Mouse (Mus musculus): Measurements from ENCODE around the gene Prss35. TPM values are rescaled to one million over a fixed set of nuclear protein-coding genes. Genes with fewer than 3 reads are reported as not detected.

Gene Prss35
- total RNA-seq (2022) = 100 to 1,000 TPM; 111 to 703 (median 400) TPM

DNA sequence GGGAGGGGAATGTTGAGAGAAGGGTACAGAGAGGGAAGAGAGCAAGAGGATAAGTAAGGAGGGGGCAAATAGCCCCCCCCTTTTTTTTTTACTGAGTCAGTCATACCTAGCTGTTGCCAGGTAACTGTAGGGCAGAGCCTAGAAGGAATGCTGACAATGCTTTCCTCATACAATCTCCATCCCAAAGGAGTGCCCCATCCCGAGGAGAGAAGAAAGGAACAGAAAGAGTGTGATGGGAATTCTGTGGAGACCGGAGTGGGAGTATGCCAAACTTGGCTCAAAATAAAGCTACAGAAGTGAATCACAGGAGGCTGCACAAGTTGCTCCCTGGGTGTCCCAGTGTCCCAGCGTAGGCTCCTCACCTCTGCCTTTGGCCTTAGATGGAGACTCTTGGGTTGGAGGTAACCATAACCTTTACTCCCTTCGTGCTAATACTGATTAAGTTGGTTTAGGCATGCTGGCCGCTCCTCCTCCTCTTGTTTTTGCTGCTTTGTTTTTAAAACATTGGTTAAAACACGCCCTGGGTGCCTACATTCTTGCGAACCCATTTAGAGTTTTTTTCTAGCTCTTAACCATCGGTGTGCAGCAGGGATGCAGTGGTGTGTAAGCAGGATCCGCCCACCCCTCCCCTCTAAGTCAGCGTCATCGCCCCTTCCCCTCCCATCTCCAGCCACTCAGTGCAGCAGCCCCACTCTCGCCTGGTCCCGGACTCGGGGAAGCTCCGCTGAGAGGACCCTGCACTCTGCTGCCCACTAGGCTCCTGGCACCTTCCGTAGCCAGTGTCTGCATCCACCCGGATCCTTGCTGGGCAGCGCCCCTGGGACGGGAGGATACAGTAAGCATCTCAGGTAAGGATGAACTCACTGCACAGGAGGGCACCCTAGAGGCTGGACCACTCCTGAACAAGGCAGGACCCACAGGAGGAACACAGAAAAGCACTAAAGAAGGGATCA lies at the start of gene Prss35:
Gene Prss35, plus strand, starts transcription at position 691 of the 953 bp plus-strand sequence.
- DNase-seq = peak; percentile 35

GRCm38 (mm10) chr9:86693935-86694334 lies 49.5 kb upstream of the Prss35 start:
- DNase-seq = no peak

GRCm38 (mm10) chr9:86694644-86695043 lies 48.8 kb upstream of the Prss35 start:
- no peak for DNase-seq

GRCm38 (mm10) chr9:86695199-86695817 lies 48.1 kb upstream of the Prss35 start:
- DNase-seq = peak; percentile 39

- peak; percentile 61 for DNase-seq
Observed at GRCm38 (mm10) chr9:86695818-86696261, 47.6 kb upstream of the Prss35 start, which contains the start of gene Me1. Gene Me1, minus strand, starts transcription at chr9:86695953.

GRCm38 (mm10) chr9:86701264-86701663 lies 42.2 kb upstream of the Prss35 start:
- no peak for DNase-seq

- no peak for DNase-seq
Observed at GRCm38 (mm10) chr9:86701844-86702243, 41.6 kb upstream of the Prss35 start.

- DNase-seq = no peak
Observed at GRCm38 (mm10) chr9:86707431-86707830, 36.0 kb upstream of the Prss35 start.

GRCm38 (mm10) chr9:86708921-86709320 lies 34.5 kb upstream of the Prss35 start:
- DNase-seq = peak; percentile 44

DNA sequence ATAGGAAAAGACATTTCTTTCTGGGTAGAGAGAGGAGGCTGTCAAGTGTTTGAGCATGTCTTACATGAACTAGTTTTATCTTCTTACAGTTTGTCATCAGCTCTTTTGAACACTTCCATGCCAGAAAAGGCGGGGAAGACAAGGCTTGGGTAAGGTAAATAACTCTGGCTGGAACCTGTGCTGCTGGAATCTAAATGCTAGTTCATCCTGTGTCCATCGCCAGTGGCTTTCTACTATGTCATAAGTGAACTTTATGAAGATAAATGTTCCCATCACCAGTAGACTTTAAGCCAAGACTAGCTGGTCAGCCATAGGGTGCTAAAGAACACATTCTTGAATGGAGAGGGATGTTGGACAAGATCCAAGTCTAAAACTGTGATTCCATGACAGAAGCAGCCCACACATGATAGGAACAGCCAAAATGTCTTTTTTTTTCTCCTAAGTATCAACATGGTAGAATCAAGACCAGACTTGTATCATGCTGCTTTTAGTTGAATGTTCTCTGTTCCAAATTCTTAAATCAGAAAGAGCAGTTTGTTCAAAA lies 33.3 kb upstream of the Prss35 start:
- DNase-seq = no peak

DNA sequence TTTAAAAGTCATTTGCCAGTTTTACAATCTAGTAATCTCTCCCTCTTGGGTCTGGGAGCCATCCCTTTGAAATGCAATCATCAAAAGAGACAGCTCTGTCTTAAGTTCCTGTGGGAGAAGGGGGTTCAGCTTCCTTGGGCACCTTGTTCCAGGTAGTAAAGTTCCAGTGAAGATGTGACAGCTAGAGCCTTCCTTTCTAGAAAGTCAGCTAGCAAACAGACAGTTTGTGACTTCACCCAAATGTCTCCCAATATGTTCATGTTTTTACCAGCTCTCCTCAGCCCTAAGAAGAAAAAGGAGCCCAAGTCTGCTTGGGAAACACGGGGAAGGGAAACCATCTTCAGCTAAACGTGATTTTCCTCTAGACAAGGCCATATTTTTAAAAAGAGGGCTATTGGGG lies 30.8 kb upstream of the Prss35 start:
- DNase-seq = no peak

- DNase-seq = no peak
Observed at GRCm38 (mm10) chr9:86714089-86714488, 29.4 kb upstream of the Prss35 start.

GRCm38 (mm10) chr9:86716540-86716939 lies 26.9 kb upstream of the Prss35 start:
- DNase-seq = no peak

DNA sequence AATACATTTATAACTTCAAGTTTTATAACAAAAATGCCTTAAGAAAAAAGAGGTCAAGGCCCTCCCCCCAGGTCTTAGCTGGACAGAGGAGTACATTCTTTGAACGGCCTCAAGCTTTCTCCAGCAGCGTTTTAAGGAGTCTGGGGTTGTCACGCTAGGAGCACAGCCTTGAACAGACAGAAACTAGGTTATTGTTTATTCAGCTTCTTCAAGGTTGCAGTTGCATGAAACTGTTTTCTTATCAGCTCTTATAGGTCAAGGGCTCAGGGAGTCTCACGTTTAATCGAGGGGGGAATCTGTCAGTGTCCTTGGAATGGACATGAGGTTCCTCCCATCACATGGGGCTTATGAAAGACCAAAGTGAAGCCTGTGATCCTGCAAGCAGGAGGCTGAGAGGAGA lies 26.3 kb upstream of the Prss35 start:
- DNase-seq = peak; percentile 65

DNA sequence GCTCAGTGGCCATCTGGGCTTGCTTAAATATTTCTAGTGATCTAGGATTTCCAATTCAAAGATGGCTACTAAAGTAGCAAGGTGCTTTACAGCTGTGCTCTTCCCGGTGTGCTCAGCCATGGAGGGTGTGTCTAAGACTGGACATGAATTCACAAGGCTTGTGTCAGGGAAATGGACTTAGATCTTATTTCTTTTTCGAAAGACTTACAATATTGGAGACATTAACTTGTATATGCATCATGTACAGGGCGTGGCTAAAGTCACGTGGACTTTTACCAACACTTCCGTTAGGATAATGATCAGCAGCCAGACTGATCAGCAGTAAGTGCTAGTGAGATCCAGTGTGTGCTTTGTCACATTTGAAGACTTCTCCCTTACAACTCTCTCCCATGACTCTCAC lies 23.2 kb upstream of the Prss35 start:
- DNase-seq = no peak

DNA sequence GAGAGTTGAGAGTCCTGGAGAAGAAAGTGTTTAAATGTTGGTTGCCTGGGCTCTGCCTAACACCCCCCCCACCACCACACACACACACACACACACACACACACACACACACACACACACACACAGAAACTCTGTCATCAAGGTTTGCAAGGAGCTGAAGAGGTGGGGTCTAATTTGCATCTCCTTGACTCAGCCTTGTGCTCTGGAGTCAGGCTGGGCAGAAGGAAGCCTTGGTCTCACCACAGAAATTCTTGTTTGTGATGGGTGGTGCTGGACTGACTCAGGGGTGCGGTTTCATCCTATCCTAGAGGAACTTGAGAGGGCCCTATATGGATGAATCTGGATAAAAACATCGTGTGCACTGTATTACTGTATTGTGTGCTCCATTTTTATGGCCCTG lies 22.7 kb upstream of the Prss35 start:
- no peak for DNase-seq

- DNase-seq = no peak
Observed at GRCm38 (mm10) chr9:86725066-86725465, 18.4 kb upstream of the Prss35 start.

- no peak for DNase-seq
Observed at GRCm38 (mm10) chr9:86725604-86726380, 17.7 kb upstream of the Prss35 start.

GRCm38 (mm10) chr9:86726381-86726720 lies 17.1 kb upstream of the Prss35 start:
- no peak for DNase-seq

DNA sequence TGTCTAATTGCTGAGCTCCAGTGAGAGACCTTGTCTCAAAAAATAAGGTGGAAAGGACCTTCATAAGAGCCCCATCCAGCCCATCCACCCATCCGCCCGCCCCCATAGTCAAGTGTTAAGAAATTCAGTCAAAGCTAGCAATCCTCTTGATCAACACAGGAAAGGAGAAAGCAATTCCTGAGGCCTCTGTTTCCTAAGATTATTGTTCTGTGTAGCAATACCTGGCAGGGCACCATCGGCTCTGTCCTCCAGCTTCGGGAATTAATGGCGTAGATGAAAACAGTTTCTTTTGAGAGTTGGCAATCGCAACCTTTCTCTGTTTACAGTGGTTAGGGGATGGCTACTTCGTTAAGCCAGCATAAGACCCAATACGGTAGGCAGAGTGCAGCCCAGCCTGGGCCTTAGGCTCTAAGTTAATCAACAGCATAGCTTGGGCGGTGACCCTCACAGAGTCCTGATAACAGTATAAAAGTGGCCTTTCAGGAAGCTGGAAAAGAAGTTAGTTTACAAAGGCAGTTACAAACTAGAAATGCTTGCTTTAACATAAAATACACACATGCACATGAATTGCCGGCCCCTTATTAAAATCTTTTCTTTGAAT lies 15.1 kb upstream of the Prss35 start:
- peak; percentile 59 for DNase-seq

DNA sequence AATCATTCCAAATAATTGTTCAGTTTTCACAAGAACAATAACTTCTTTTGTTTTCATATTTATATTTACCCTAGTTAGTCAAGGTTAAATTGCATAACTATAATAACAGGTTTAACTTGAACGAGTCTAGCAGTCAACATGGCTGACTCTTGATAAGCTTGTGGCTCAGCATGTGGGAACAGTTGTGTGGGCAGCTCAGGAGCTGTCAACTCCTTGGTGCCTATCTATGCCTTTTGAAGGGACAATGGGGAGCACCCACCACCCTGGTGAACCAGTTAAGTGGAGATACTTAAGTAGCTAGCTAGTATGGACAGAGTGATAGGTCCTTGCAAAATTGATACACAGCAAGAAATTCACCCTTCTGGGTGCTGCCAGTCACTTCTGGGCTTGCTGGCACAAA lies 14.4 kb upstream of the Prss35 start:
- DNase-seq = no peak

GRCm38 (mm10) chr9:86729811-86730210 lies 13.6 kb upstream of the Prss35 start:
- no peak for DNase-seq
